Mouse (Mus musculus) bone marrow macrophage, adult 2 months (primary cell): Measurements from ENCODE around the gene Gatc.

ENCODE experiments used
- CTCF ChIP-seq: IDR thresholded peaks from 2 replicates; pipeline ENCODE4 v1.5.1; 2012; ENCODE audit warnings: low read depth, mild to moderate bottlenecking, low read length, moderate library complexity
- POLR2A ChIP-seq: IDR thresholded peaks from 2 replicates; pipeline ENCODE4 v1.6.1; 2012; ENCODE audit warnings: mild to moderate bottlenecking, low read depth, low read length, borderline replicate concordance

GRCm38 (mm10) chr5:115312816-115313667 is 27.9 kb downstream of the Gatc start:
- TF ChIP-seq POLR2A (no peak), CTCF (no peak)
